Mouse (Mus musculus): ENCODE results near the gene Igf1r. TPM values are rescaled to one million over a fixed set of nuclear protein-coding genes. Genes with fewer than 3 reads are reported as not detected.
A peak's percentile ranks its signal among the peaks of the same experiment; 100 is the strongest.

Gene Igf1r
- total RNA-seq, 2 experiments from 2014 or later = 29.4 to 31.0 TPM

DNA sequence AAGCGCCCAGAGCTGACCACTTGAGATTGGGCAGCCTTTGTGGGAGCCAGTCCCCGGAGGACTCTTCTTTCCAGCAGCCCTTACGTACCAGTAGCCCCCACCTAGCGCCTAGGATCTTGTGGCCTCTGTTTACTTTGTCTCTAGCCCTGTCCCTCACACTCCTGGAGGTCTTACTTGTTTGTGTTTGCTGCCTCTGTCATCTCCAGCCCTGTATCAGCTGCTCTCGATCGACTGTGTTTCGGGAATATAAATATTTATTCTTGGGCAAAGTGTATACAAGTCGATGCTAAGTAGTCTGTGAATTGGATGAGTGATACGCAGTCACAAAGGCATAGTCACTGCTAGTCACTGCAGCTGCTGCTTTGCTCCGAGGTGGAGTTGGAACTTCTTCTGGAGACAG lies 147.8 kb downstream of the Igf1r start:
- intact Hi-C loops (cut with DNase I) = no loop called here
- DNase-seq = no peak

DNA sequence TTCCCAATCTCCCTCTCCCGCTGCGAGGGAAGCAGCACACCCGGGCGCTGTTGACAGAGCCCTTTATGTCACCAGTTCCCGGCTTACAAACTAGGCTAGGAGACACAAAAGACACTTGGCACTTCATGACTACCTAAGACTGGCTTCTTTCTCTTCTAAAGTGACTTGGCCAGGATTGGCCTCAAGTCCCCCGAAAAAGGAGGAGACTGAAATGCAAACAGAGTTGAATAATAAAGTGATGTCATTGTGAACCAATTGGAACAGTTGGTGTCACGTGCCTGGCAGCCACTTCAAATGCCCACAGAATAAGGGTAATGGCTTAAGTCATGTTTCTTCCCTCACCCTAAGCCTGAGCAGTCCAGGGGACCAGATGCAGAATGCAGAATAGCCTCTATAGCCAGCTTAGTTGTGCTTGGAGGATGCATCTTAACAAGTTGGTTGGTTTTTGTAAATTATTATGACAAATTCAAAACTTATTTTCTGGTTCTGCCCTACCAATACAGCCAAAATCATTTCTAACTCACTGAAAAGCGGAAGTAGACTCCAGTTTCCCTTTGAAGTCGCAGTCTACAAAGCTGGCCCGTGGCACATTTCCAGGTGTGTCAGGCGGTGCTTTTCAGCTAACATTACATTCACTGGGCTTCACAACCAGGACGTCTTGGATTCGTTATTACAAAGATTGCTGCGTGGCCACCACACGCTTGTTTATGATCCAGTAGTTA lies 150.0 kb downstream of the Igf1r start:
- intact Hi-C loops (cut with DNase I) = no loop called here
- DNase-seq = peak; percentile 44 to 58

DNA sequence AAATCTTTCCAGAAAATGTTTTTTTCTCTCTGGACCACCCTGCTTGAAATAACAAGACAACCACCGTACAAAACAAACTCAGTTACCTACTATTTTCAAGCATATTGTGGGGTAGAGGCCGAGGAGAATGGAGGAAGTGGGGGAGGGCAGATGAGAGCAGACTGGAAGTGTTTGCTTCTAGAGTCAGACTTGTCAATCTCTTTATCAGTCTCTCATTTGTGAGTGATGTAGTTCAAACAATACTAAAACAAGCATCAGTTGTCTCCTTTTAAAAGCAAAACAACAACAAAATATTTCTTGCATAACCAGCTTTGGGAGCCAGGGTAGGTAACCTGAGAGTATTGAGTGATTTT lies 150.5 kb downstream of the Igf1r start:
- intact Hi-C loops (cut with DNase I) = no loop called here
- no peak for DNase-seq

DNA sequence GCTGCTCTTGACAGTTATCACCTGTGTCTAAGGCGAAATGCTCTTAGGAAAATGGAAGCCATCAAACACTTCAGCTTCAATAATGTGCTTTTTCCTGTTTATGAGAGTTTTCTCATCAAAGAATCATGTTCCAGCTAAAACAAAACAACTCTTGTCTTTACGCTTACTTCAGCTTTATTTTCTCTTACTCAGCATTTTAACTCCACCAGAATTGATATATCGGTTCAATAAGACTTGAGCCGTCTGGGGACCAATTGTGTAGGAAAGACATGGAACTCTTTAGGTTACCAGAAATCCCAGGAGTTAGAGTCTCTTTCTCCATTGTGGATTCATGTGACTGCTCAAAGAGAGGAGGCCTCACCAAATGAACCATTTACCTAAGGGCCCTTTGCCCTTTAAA lies 158.9 kb downstream of the Igf1r start:
- no peak for DNase-seq
- intact Hi-C loops (cut with DNase I) = no loop called here

DNA sequence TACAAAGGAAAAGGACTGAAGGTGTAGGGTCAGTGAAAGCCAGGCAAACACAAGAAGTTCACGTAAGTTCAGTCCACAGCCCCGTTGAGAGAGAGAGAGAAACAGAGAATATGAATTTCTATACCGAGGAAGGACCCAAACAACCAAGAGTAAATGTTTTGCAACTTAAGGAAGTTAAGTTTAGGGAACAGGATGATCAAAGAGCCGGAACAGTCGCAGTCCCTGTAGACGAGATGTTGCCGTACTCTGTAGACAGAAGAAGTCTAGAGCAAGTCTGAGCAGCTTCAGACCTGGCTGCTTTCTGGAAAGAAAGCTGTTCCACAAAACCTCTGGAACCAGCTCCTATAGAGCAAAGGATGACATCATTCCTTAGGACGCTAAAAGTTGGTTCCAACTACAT lies 160.0 kb downstream of the Igf1r start:
- intact Hi-C loops (cut with DNase I) = no loop called here
- no peak for DNase-seq

DNA sequence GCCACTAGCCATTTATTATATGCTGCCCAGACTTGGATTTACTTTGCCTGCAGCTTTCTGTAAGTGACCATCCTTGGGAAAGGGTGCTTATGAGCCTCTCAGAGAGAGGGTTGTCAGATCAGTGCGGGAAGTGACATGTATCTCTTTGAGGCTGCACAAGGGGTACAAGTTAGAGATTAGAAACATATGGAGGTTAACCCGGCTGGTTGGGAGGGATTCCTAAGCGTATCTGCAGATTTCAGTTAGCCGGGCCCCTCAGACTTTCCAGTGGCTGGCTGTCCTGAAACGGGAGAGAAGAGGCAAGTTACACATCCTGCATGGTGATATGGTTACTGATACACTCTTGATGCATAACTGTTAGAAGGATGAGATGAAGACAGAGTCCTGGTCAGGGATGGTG lies 161.7 kb downstream of the Igf1r start:
- no peak for DNase-seq
- intact Hi-C loops (cut with DNase I) = no loop called here

DNA sequence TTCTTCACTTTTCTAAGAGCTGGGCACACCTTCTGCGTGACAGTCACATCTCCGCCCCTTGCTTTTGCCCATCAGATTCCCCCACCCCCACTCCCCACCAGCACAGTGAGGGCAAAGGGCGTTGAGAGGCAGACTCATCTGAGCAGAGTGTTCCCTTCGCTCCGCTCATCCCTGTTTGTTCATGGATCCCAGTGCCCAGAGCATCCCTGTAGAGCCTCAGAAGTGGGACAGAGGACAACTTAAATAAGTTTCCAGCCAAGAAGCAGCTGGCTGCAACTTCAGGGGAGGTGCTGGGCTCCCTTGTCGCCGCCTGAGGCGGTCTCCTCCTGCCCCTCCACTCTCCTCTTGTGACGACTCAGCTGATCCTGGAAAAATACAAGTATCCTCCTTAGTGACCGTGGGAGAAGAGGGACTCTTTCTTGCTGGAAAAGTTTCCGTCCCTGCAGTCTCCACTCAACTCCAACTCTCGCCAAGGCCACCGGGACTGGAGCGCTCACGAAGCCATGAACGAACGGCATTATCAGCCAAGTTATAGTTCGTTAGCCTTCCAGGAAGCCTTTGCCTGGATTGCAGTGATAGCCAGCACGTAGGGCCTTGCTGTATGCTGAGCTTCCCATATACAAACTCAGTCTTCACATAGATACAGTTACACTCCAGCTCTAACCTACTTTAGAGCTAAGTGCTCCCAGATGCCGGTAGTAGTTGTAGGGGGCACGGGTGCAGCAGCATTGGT lies 162.5 kb downstream of the Igf1r start:
- intact Hi-C loops (cut with DNase I) = no loop called here
- peak; percentile 46 to 52 for DNase-seq

DNA sequence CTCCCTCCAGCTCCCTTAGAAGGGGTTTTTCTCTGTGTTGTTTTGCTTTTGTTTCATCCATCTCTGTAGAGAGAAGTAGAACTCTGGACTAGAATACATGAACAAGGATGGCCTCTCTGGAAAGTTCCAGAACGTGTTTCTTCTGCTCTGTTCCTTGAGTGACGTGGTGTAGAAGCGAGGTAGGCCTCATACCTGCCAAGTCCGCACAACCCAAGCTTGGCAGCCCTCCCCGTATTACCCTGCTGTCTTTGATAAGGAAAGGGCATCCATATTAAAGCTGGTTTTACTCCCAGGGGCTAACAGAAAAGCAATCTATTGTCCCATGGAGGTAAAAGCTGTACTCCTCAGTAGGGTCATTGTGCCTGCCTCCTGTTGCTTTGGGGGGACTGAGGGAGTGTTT lies 164.9 kb downstream of the Igf1r start:
- intact Hi-C loops (cut with DNase I) = no loop called here

DNA sequence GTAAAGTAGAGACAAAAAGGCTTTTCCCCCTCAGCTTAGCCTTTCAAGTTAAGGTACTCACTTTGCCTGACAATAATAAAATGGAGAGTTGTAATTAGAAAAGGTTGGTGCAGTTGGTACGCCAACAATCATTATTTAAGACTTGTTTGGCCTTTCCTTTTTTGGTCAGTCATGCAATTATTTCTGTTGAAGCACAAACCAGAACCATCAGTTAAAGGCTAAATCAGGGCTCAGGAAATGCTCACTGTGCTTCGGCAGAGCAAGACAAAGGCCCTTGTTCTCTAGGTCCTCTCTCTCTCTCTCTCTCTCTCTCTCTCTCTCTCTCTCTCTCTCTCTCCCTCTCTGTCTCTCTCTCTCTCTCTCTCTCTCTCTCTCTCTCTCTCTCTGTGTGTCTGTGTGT lies 165.4 kb downstream of the Igf1r start:
- intact Hi-C loops (cut with DNase I) = no loop called here
- DNase-seq = no peak

More for the DNA sequence above, 164.9 kb downstream of the Igf1r start:
- no peak for DNase-seq

DNA sequence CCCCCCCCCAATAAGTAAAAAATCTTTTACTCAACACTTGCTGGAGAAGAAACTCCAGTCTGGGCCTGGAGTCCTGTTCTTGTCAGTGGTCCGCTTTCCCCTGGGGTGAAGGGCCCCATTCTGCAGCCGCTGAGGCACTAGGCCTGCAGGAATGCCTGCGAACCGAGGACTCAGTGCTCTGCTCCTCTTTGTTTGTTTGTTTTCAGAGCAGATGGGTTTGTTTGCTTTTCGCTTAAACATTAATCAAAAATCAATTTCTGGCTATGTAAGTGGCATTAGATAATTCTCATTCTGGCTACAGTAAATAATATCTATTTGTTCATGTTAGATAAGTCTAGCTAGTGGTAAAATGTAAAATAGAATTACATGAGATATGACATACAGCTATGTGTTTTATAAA lies 167.0 kb downstream of the Igf1r start:
- intact Hi-C loops (cut with DNase I) = no loop called here
- no peak for DNase-seq

DNA sequence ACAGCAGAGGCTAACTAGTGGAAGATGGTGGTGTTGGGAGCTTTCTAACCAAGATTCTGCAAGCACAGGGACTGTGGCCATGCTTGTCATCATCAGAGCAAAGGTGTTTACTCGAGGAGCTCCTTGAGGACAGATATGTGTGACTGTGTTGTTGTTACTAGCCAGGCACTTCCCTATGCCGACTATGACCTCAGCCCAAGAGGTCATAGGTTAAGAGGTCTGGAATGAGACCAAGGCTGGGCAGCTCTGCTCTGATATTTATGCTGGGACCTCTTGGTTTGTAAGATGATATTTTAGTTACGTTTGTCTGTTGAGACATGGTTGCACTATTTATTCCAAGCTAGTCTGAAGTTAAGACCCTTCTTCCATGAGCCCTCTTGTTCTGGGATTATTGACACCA lies 169.8 kb downstream of the Igf1r start:
- DNase-seq = no peak
- intact Hi-C loops (cut with DNase I) = no loop called here

DNA sequence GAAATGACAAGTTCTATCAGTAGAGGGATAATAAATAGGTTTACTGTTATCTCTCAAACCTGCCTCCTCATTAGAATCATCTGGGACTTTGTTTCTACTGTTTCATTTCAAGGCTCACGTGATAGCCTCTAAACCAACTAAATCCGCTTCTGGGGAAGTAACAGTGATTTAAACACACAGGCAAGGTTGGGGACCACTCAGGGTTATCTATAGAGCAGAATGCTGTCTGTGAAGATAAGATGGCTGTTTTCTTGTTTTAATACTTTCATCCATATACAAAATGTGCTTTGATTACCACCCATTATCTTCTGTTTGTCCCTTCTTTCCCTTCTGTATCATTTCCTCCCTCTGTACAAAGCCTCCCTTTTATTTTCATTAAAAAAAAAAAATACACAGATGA lies 172.7 kb downstream of the Igf1r start:
- intact Hi-C loops (cut with DNase I) = loop anchor here (5.0 kb wide), 2 partner anchors 38 to 53 kb away; no protein-coding TSS in a partner anchor
- DNase-seq = no peak

DNA sequence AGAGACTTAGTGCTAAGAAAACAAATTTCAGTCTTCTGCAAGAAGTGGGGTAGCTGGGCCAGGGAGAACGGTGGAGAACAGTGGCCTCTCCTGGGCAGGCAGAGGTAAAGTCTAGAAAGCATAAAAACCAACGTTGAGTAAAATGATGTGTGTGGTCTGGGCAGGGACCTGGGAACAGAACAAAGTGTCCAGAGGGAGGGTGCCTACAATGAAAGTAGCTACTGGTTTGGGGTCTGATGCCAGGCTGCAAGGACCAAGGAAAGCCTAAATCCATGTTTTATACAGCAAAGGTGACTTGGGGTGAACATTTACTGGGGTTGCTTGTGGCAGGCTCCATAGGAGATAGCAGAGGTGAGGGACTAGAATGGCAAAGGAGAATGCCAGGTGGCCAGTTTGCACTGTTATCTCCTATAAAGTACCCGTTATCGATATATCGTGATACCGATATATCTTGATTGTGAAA lies 175.2 kb downstream of the Igf1r start:
- intact Hi-C loops (cut with DNase I) = loop anchor here (2.0 to 5.0 kb wide), 4 partner anchors 41 to 339 kb away; no protein-coding TSS in a partner anchor
- peak; percentile 61 to 62 for DNase-seq

DNA sequence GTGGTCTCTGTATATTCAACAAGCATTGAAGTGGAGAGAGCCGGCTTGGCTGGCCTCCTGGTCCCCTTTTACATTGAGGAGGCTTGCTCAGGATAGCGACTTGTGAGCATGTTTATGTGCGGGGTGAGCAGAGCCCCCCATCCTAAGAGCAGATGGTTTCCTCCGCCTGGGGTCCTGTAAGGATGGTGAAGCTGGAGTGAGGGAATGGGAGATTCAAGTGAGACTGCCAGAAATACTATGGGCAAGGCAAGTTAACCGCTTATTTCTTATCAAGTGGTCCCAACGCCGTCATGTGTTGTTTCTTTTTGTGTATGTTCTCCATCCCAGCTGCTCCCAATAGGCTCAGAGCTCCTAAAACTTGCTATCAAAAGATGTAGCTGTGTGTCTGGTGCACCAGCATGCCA lies 175.6 kb downstream of the Igf1r start:
- intact Hi-C loops (cut with DNase I) = loop anchor here (2.0 to 5.0 kb wide), 4 partner anchors 41 to 339 kb away; no protein-coding TSS in a partner anchor
- no peak for DNase-seq

DNA sequence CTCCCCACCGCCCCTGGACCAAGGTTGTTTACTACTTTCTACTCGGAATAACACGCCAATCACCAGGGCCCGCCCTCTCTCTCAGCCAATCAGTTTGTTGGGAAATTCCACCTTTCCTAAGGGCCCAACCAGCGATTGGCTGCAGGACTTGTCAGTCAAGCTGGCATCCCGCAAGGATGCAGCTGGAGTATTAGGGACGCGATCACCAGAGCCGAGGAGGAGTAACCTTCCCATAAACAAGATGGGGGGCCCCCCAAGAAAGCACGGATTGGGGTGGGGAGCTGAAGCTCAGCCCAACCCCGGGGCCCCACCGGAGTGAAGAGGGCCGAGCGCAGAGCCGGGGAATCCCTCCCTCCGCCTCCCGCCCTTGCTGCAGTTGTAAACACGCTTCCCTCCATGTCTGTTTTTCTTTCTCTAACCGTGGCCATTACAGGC lies 176.5 kb downstream of the Igf1r start:
- peak; percentile 99 for DNase-seq
- intact Hi-C loops (cut with DNase I) = loop anchor here (2.0 to 5.0 kb wide), 4 partner anchors 42 to 340 kb away; no protein-coding TSS in a partner anchor

DNA sequence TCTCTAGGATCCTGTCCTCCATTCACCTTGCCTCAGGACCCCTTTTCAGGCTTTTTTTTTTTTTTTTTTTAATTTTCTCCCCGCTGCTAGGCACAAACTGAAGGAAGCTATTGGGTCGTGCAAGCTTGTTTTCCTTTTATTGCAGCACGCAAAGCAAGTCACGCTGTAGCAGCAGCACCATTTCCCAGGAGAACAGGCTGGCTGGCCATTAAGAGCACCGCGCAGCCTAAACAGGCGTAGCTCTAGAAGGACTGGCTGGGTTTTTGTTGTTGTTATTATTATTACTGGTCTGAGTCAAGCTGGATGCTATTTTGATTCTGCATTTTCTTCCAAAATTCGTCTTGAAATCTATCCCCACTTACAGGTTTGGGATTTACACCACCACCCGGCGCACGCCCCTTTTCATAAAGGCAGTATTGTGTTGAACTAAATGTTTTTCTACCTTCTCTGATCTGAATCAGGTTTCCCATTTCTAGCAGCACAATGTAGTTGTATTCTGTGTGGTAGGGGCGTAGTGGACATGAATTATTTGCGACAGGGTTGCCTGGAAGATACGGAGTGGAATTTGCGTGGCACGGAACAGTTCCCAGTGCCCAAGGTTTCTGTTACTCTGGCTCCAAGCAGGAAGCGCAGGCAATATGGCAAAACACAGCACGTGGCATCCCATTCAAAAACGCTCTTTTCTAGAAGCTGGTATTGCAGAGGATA lies 177.1 kb downstream of the Igf1r start:
- intact Hi-C loops (cut with DNase I) = loop anchor here (1.0 to 5.0 kb wide), 8 partner anchors 42 to 341 kb away; no protein-coding TSS in a partner anchor

DNA sequence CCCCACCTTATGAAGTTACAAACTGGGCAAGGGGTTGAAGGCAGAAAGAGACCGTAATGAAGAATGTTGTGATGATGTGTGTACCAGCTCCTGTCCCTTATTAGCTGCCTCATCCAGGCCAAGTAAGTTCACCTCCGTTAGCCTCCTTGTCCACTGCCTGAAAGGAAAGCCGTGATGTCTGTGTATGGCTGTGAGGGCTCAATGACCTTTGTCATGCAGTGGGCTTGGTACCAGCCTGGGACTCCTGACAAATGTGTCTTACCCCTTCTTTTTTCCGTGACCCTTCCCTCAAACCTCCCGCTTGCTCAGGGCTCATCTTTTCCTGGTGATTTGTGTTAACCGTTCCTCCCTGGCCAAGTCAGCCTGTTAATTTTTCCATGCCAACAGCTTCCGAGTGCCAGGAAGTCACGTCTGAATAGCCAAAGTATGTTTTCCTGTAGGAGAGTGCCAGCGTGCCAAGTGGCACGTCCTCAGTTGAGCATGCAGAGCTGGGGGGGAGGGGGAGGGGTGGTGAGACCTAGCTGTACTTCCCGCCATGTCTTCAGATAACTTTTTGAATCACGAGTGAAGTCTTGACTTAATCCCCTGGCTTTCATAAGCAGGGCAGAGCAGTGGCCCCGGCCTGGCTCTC lies 178.4 kb downstream of the Igf1r start:
- DNase-seq = peak; percentile 40 to 47
- intact Hi-C loops (cut with DNase I) = loop anchor here (1.0 to 5.0 kb wide), 4 partner anchors 46 to 226 kb away; no protein-coding TSS in a partner anchor

More for the DNA sequence above, 177.1 kb downstream of the Igf1r start:
- DNase-seq = peak; percentile 94

DNA sequence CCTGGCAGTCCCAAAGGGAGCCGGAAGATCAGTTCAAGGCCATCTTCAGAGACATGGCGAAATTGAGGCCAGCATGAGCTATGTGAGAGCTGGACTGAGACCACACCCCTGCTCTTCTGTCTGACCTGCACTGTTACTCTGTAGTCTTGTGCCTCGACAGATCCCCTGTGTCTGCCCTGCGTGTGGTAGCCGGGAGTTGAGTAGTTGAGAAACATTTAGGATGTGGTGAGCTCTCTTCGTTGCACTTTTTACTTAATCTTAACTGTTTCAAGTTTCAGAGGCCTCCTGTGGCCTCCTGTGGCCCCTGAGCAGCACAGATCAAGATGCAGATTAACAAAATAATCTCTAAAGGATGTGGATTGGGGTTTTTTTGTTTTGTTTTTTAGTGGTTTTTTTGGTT lies 181.1 kb downstream of the Igf1r start:
- no peak for DNase-seq
- intact Hi-C loops (cut with DNase I) = loop anchor here (5.0 kb wide), 3 partner anchors 44 to 224 kb away; no protein-coding TSS in a partner anchor

DNA sequence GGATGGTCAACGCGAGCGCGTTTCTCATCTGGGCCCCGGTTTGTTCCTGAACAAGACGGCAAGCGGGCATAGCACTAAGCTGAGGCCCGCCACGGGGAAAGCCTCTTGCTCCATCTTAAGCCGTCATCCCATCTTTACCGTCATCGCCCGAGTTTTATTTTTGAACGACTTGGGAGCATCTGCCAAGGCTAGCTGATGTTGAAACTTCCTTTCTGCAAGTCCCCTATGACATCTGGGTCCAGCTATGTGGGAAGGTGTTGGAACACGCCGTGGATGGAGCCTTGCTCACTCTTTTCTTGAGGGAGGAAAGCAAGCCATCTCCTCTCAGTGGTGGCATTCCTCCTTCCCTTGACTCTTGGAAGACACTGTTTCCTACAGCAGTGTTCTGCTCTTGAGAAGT lies 182.3 kb downstream of the Igf1r start:
- intact Hi-C loops (cut with DNase I) = loop anchor here (5.0 kb wide), 3 partner anchors 42 to 222 kb away; no protein-coding TSS in a partner anchor
- DNase-seq = peak; percentile 44 to 47

DNA sequence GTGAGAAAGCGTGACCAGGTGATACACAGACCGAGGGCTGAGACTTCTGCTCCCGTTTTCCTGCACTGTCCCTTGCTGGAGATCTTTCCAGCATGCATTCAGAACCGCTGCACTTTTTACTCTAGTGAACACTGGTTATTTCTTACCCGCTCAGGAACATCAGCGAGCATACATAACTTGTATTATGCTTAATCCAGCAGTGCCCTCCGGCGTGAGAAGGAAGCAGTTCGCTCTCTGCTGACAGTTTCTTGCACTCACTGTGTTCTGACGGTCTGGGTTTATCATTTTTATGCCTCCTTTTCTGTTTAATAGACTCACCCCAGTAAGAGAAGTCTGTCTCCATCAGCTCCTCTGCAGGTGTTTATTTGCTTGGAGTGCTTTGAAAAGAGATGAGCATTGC lies 183.4 kb downstream of the Igf1r start:
- intact Hi-C loops (cut with DNase I) = no loop called here
- DNase-seq = no peak
